Mouse (Mus musculus) urinary bladder, adult 2 months (tissue): Measurements from ENCODE around the gene Timp2. TPM values are rescaled to one million over a fixed set of nuclear protein-coding genes. Genes with fewer than 3 reads are reported as not detected.
"Not testable (repeated sequence)": the region's sequence is repeated elsewhere in the genome, so short reads cannot be mapped to it uniquely, and the experiment has no call there.

ENCODE experiments used
- DNase-seq: peaks from one replicate; pipeline ENCODE4 v3.0.0; 2022; ENCODE audit warnings: low spot score
- polyA plus RNA-seq: library from polyadenylated mRNA; depleted of rRNA; stranded (reverse); fragments of >200 nt; gene quantifications from 2 replicates; pipeline ENCODE4 v1.2.3, GENCODE M21; 2012

Gene Timp2
- polyA plus RNA-seq, 1 experiment: 600 TPM

GRCm38 (mm10) chr11:118333431-118333830 is 22.1 kb downstream of the Timp2 start:
- no peak for DNase-seq

DNA sequence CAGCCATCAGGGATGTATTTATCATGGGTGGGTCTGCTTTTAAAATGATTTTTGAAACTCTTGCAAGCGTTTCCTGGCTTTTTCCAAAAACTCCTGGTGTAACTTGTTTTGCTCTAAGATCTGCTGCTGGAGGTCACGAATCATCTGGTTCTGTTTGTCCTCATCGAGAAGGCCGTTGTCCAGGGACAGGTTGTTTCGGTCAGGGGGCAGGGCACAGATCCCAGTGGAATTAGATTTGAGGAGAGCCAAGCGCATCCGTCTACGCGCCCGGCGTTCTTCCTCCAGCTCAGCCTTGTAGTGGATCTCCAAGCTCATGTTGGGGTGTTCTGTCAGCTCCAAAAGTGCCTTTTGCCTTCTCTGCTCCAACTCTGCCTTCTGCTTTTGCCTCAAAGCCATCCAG is 23.2 kb downstream of the Timp2 start:
- no peak for DNase-seq

- no peak for DNase-seq
Measured at GRCm38 (mm10) chr11:118330777-118331176, 24.8 kb downstream of the Timp2 start.

DNA sequence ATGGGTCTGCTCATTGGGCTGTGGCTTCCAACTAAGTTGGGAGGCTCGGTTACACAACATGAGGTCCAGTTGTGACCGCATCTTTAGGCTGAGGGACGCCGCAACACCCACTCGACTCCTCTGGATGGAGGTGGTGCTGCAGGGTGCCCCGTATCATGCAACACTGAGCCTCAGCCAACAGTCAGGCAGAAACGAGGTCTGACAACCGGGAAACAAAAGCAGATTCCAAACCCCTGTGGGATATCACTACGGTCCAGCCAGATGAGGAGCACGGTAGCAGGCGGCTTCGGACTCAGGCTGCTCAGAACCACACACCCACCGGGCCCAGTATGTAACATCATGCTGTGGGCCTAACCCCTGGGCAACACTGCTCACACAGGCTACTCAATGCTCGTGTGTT is 25.2 kb downstream of the Timp2 start:
- DNase-seq: no peak

GRCm38 (mm10) chr11:118328947-118329346 is 26.6 kb downstream of the Timp2 start:
- no peak for DNase-seq

DNA sequence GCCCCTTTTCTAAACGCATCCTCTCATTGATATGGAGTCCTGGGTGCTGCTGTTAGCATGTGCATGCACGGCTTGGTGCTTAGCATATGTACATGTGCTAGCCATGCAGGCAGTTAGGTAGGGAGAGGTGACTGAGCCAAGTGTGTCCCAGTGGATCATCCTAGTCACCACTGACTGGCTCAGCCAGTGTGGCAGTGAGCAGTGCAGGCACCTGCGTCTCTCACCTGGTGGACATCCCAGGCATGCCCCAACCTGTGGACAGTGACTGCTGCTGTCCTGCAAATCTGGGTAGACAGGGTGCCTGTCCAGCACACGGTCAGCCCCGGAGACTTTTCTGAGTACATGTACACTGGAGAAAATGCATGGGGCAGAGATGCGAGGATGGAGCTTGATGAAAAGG is 27.0 kb downstream of the Timp2 start:
- DNase-seq: no peak

DNA sequence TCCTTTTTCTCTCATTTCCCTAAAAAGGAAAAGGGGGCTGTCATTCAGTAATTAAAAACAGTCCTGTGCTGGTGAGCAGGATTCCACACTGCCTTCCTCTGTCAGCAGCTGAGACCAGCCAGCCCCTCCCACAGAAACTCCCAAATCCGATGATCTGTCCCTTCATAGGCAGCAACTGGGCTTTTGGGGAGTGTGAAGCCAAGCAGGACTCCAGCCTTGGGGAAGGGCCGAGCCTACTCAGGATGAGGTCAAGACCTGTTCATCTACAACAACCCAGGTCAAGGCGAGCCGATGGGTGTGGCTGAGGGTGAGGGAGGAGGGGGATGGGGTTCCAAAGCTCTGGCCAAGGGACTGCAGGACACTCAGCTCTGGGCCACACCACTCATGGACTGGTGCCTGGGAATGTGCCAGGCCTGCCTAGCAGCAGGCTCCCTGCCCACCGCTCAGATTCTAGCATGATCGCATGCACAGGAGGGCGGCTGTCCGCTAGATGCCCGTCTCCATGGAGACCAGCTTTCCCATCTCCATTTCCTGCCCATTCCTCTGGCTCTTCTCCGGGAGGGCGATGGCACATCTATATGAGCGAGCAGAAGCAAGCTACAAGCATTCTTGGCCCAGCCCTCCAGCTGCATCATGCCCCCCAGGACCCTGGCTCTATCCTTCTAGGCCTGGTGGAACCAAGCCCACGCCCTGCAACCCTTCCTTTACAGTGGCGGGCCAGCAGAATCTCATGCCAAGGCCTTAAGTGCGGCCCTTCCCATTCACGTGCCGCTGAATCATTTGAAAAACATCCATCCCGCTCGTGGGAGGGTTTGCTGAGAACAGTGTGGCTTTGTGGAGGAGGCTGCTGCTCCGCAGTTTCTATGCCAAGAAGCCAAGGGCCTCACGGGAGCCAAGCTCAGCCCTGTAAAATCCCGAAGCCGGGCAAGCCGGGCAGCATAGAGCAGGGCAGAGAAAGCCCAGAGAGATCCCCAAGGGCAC is 28.3 kb downstream of the Timp2 start:
- DNase-seq: no peak

- no peak for DNase-seq
Measured at GRCm38 (mm10) chr11:118326491-118326890, 29.0 kb downstream of the Timp2 start.

DNA sequence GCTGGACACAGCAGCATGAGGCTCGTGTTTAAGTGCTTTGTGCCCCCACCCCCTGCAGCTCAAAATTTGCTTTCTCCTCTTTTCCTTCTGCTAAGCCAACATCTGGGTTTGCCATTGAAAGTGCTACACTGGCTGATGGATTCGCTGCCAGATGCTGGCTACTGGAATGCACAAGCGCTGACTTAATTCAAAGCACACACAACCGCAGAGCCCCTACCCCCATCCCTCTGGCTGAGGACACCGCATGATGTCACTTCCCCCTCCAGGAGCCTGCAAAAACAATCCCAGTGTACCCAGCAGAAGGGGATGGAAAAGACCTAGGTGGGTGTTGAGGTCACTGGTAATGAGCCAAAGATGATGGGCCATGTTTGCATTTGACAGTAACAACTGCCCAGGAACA is 31.0 kb downstream of the Timp2 start:
- DNase-seq: no peak

DNA sequence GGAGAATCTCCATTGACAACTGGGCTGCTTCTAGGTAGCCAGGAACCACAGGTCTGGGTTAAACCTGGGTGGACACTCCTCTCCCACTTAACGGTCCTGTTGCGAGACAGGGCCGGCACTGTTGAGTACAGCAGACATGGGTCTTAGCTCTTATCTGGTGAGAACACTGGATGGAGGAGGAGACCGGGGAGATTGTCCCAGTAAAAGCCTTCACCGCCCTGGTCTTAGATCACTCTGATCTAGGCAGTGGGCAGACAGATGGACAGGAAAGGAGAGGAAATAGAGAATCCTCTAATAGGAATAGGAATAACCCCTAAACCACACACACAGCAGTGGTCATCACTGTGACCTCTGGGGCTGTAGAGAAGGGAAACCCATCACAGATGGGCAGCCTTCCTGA is 31.6 kb downstream of the Timp2 start:
- no peak for DNase-seq

- no peak for DNase-seq
Measured at GRCm38 (mm10) chr11:118322647-118323046, 32.9 kb downstream of the Timp2 start.

DNA sequence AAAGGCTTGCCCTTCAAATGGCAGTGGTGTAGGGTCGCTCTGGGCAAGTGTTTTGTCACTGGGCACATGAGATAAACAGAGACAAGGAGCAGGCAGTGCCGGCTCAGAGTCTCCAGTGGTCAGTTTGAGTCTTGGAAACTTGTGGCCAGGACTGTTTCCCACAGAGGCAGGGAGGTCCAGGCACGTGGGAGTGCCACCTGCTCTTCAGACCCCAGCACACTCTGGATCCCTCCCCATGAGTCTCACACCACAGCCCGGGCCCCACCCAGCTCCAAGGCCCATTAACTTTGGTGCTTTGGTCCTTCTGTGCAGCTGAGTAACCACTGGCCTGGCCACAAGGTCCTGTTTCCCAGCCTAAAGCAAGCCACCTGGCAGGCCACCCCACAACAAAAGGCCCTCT is 33.6 kb downstream of the Timp2 start:
- DNase-seq: no peak

DNA sequence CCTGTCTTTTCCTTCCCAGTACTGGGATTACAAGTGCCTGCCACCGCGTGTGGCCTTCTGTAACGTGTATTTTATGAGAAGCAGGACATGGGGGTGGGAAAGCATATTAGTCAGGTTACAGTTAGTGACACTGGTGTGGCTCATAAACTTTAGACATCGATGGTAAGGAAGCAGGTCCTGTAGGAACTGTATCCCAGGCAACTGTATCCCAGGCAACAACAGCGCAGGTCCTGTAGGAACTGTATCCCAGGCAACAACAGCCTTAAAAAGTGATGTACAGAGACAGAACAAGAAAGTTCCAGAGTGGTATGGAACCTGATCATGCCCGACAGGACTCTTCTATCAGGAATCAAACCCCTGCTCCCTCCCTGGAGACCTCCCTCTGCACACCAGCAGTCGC is 34.0 kb downstream of the Timp2 start:
- DNase-seq: no peak

GRCm38 (mm10) chr11:118318678-118319077 is 36.9 kb downstream of the Timp2 start:
- no peak for DNase-seq

- no peak for DNase-seq
Measured at GRCm38 (mm10) chr11:118317129-118317528, 38.4 kb downstream of the Timp2 start.

DNA sequence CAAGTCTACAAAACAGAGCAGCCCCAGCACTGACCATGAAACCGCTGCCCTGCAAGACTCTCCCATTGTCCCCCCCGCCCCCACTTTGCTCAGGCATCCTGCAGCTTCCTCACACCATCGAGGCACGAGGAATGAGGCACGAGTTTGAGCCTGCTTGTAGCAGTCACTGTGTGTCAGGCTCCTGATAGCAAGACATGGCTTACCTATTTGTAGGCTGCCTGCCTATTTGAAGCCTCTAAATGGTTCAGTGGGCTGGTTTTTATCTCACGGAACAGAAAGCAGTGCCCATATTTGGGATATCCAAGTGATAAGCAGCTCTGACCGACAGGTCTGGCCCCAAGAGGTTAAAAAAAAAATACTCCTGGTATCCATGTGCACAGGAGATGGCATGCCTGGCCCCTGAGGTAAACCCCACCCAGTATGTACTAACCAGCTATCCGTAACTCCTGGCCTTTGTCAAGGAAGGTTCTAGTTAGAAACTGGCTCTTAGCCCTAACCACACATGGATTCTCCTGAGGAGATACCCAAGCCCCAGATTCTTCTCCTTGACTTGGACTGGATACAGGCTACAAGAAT is 39.2 kb downstream of the Timp2 start:
- no peak for DNase-seq

DNA sequence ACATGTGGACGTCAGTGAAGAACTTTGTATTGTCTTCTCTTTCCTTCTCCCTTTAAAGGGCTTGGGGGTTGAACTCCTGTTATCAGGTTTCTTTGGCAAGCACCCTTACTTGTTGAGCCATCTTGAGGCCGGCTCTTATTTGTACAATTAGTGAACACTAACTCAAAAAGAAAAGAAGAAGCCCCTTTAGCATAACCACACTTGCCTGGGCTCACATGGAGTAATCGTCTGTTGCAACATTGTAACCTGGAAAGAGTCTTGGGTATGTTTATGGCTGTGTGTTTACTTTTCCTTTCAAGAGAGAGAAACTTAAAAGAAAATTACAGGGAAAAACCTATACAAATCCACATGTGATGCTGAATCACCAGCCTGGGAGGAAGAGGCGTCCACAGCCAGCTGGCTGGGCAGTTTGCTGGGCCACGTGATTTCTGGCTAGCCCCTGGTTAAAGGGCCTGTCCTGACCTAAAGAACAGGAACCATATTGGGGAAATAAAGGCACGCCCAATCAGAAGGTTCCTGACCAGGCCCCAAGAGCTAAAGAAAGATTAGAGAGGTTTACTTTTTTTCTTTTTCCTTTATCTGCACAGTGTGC is 43.3 kb downstream of the Timp2 start:
- no peak for DNase-seq

- not testable (repeated sequence) for DNase-seq
Measured at GRCm38 (mm10) chr11:118307962-118308361, 47.6 kb downstream of the Timp2 start.

DNA sequence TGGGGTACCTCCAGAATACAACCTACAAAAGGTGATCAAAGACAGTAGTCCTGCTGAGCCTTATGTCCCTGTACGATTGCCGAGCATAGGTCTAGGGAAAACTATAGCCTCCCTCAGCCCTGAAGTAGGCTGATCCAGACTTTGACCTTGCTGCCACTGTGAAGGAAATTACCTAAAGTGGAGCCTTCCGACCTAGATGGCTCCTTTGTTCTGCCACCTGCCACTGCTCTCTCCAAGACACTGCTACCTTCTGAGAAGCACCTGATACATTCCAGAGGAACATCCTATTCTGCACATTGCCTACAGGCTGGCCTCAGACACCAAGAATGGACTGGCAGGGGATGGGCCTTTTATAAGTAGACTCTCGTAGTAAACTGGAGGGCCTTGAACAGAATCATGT is 51.6 kb downstream of the Timp2 start:
- not testable (repeated sequence) for DNase-seq

GRCm38 (mm10) chr11:118298810-118299209 is 56.7 kb downstream of the Timp2 start:
- no peak for DNase-seq

DNA sequence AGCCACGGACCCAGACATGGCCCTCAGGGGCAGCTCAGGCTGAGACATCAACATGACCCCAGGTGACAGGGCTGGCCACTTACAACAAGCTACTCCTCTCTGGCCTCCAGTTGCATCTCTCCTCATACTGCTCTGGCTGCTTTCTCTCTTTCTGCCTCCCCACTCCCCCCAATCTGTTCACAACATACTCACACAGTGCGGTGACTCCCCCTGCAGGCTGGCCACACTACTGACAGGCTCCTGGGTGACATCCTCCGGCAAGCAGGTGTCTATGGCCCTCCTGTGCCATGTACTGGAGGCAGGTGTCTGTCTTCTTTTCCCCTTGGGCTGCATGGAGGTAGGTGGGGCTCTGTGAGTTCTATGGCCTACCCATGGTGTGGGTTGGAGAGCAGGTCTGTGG is 57.6 kb downstream of the Timp2 start:
- DNase-seq: no peak

- no peak for DNase-seq
Measured at GRCm38 (mm10) chr11:118295026-118295425, 60.5 kb downstream of the Timp2 start.

- DNase-seq: no peak
Measured at GRCm38 (mm10) chr11:118292671-118293070, 62.9 kb downstream of the Timp2 start.
